Mouse (Mus musculus) heart, embryonic 16.5 days (tissue): ENCODE results near the gene Clip3. TPM values are rescaled to one million over a fixed set of nuclear protein-coding genes. Genes with fewer than 3 reads are reported as not detected.

Experiments
- ATAC-seq: fragments of 200-750 bp; cut with Nextera tagmentation; replicated peaks from 2 replicates; pipeline ENCODE4 v1.8.0; 2017; ENCODE audit warnings: moderate number of reproducible peaks; ENCODE audit not compliant: insufficient read depth, low FRiP score; ENCODE audit errors: extremely low read depth
- H3K27ac ChIP-seq: fragments of 300-500 bp; sonication (generic); 2 replicates; pipeline ENCODE4 v1.5.1; 2014; ENCODE audit warnings: mild to moderate bottlenecking, low read length, control low read depth, moderate library complexity
- H3K27me3 ChIP-seq: fragments of 300-500 bp; sonication (generic); 2 replicates; pipeline ENCODE4 v1.6.1; 2014; ENCODE audit warnings: low read length, mixed read lengths; ENCODE audit not compliant: control insufficient read depth, insufficient read depth
- H3K36me3 ChIP-seq: fragments of 300-500 bp; sonication (generic); 2 replicates; pipeline ENCODE4 v1.6.1; 2014; ENCODE audit not compliant: control insufficient read depth, insufficient read depth
- H3K4me1 ChIP-seq: fragments of 300-500 bp; sonication (generic); 2 replicates; pipeline ENCODE4 v1.6.1; 2014; ENCODE audit warnings: low read length, mixed read lengths; ENCODE audit not compliant: control insufficient read depth, insufficient read depth
- H3K4me2 ChIP-seq: fragments of 300-500 bp; sonication (generic); 2 replicates; pipeline ENCODE4 v1.6.1; 2014; ENCODE audit warnings: low read depth, mild to moderate bottlenecking, control low read depth, low read length
- H3K4me3 ChIP-seq: fragments of 300-500 bp; sonication (generic); 2 replicates; pipeline ENCODE4 v1.5.1; 2014; ENCODE audit warnings: mild to moderate bottlenecking, control low read depth, low read length
- H3K9ac ChIP-seq: fragments of 300-500 bp; sonication (generic); 2 replicates; pipeline ENCODE4 v1.6.1; 2014; ENCODE audit warnings: low read length, control low read depth
- H3K9me3 ChIP-seq: fragments of 300-500 bp; sonication (generic); replicated peaks from 2 replicates; pipeline ENCODE4 v1.6.1; 2016; ENCODE audit warnings: low read length; ENCODE audit not compliant: control insufficient read depth
- WGBS: fragments of 180-500 bp; shearing (Covaris S2); extraction: QIAGEN DNeasy Blood & Tissue Kit; methylation state at CpG from one replicate; pipeline ENCODE4 v1.1.7; 2014; 5-methylcytosine and 5-hydroxymethylcytosine counted together
- polyA plus RNA-seq: library from polyadenylated mRNA; unstranded; fragments of >200 nt; fragmentation: Nextera tagmentation; extraction: Ambion mirVana; gene quantifications from 2 replicates; pipeline ENCODE4 v1.2.1, GENCODE M21; 2015

Gene Clip3
- polyA plus RNA-seq, 1 experiment from 2014 or later = 7.0 TPM

- Histone ChIP-seq H3K27ac (no peak overlapping the region), H3K36me3 (no peaks in the 10 kb centered on the region), H3K27me3 (no peaks in the 10 kb centered on the region), H3K4me2 (peak overlapping the region; percentile 85; the same call in 1 of the 2 replicates), H3K9me3 (no peaks in the 10 kb centered on the region), H3K4me3 (no peak overlapping the region), H3K9ac (no peak overlapping the region), H3K4me1 (peaks cover 14% of the 10 kb centered on the region)
- ATAC-seq = no peak
- WGBS = 49% methylated on average over 2 of the region's 2 CpGs
These were observed 12.6 kb upstream of the Clip3 start for GRCm38 (mm10) chr7:30278911-30279310.

DNA sequence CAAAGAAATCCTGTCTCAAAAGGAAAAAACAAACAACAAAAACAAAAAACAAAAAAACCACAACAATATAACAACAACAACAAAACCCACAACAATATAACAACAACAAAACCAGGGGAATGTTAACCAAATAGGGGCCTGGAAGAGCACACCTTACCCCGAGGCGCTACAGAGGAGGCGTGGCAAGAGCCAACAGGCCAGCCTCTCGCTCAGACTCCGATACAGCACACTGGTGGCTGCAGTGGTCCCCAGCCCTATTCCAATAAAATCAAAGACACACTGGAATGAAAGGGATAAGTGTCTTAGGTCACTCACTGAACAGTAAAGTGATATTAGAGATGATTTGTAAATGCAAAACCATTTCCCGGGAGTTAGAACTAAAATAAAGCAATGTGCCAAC lies 12.0 kb upstream of the Clip3 start:
- WGBS = 0% methylated on average over 6 of the region's 6 CpGs
- no peak for ATAC-seq
- H3K4me3 ChIP-seq = peak overlapping the region; percentile 93
- peak overlapping the region; percentile 77 for H3K9ac ChIP-seq
- H3K27me3 ChIP-seq = no peaks in the 10 kb centered on the region
- H3K36me3 ChIP-seq = no peaks in the 10 kb centered on the region
- peak overlapping the region; percentile 96; the same call in 1 of the 2 replicates for H3K27ac ChIP-seq
- peak overlapping the region; percentile 85 for H3K4me2 ChIP-seq
- H3K9me3 ChIP-seq = no peaks in the 10 kb centered on the region
- peaks cover 14% of the 10 kb centered on the region for H3K4me1 ChIP-seq

DNA sequence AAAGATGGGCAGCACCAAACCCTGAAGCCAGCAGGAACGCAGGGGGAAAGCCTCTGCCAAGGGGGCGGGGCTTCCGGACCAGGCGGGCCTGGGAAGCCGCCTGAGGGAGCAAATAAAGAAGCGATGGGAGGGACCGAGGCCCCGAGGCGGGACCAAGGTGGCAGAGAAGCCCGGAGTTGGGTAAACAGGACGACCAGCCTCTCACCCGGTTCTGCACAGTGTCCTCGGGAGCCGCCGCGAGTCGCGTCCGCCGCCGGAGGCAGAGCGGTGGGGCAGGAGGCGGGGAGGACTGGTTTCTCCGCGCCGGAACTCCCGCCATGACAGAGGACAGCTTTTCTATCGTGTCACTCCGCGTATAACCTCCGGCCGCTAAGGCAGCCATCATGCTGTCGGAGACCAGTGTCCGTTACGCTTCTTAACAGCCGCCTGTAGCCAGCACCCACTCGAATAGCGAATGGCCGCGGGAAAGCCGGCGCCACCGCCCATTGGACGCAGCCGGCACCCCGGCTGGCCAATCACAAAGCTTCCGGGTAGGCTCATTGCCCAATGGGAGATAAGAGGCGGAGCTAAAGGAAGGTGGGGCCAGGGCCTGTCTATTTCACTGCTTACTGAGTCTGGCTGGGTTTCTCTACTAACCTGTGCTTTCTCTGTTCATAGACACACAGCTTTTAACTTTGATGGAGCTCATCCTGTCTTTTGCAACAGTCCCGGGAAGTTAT lies 11.4 kb upstream of the Clip3 start, which contains the start of the genes Thap8 and Wdr62:
TSS of gene Thap8 (plus strand) at position 144 of the 719 bp plus-strand sequence.
TSS of gene Wdr62 (minus strand) at position 469 of the 719 bp plus-strand sequence.
- peaks cover 13% of the 10 kb centered on the region for H3K4me1 ChIP-seq
- under 1% methylated on average over 48 of the region's 49 CpGs for WGBS
- H3K36me3 ChIP-seq = no peaks in the 10 kb centered on the region
- H3K4me3 ChIP-seq = peak within 1 kb of the TSS; percentile 93
- no peaks in the 10 kb centered on the region for H3K9me3 ChIP-seq
- peak within 1 kb of the TSS; percentile 85 for H3K4me2 ChIP-seq
- ATAC-seq = peak; percentile 96
- H3K27ac ChIP-seq = peak within 1 kb of the TSS; percentile 96
- H3K9ac ChIP-seq = peak within 1 kb of the TSS; percentile 77
- H3K27me3 ChIP-seq = no peaks in the 10 kb centered on the region

GRCm38 (mm10) chr7:30280670-30281138 lies 10.8 kb upstream of the Clip3 start:
- H3K4me3 ChIP-seq = peak overlapping the region; percentile 93
- peak overlapping the region; percentile 85 for H3K4me2 ChIP-seq
- H3K4me1 ChIP-seq = peaks cover 12% of the 10 kb centered on the region
- peak; percentile 82 for ATAC-seq
- H3K9me3 ChIP-seq = no peaks in the 10 kb centered on the region
- peak overlapping the region; percentile 53 for H3K9ac ChIP-seq
- WGBS = 2% methylated on average over 20 of the region's 20 CpGs
- H3K36me3 ChIP-seq = no peaks in the 10 kb centered on the region
- H3K27me3 ChIP-seq = no peaks in the 10 kb centered on the region
- peak overlapping the region; percentile 96 for H3K27ac ChIP-seq

DNA sequence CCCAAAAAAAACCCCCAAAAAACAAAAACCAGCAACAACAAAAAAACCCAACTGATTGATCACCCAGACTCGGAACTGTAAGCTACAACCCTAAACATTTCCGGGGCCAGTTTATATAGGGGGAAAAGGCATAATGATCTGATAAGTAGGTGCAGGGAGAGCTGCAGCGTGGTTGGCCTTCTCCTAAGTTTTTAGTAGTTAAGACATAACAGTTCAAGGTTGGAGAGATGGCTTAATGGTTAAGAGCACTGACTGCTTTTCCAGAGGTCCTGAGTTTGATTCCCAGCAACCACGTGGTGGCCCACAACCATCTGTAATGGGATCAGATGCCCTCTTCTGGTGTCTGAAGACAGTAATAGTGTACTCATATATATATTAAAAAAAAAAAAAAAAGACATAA lies 10.0 kb upstream of the Clip3 start:
- Histone ChIP-seq H3K27me3 (no peaks in the 10 kb centered on the region), H3K9me3 (no peaks in the 10 kb centered on the region), H3K4me2 (no peak overlapping the region; the same call in 1 of the 2 replicates), H3K9ac (no peak overlapping the region), H3K4me3 (no peak overlapping the region), H3K27ac (peak overlapping the region; percentile 96; the same call in 1 of the 2 replicates), H3K4me1 (peaks cover 12% of the 10 kb centered on the region), H3K36me3 (no peaks in the 10 kb centered on the region)
- no peak for ATAC-seq
- WGBS = 79% methylated on average over 4 of the region's 4 CpGs

GRCm38 (mm10) chr7:30282740-30283139 lies 8.8 kb upstream of the Clip3 start:
- WGBS = 61% methylated on average over 7 of the region's 7 CpGs
- H3K9me3 ChIP-seq = no peaks in the 10 kb centered on the region
- no peak overlapping the region for H3K4me3 ChIP-seq
- H3K4me2 ChIP-seq = peak overlapping the region; percentile 29; the same call in 1 of the 2 replicates
- peaks cover 12% of the 10 kb centered on the region for H3K4me1 ChIP-seq
- H3K27ac ChIP-seq = 0 out of 2 replicates have a peak overlapping the region, but pooled peaks have one; percentile 1
- no peaks in the 10 kb centered on the region for H3K36me3 ChIP-seq
- ATAC-seq = no peak
- H3K27me3 ChIP-seq = no peaks in the 10 kb centered on the region
- H3K9ac ChIP-seq = no peak overlapping the region

GRCm38 (mm10) chr7:30286701-30287410 lies 4.7 kb upstream of the Clip3 start:
- Histone ChIP-seq H3K9ac (no peak overlapping the region), H3K9me3 (no peaks in the 10 kb centered on the region), H3K4me1 (peaks cover 5% of the 10 kb centered on the region; the same call in 1 of the 2 replicates), H3K4me2 (no peak overlapping the region), H3K27ac (no peak overlapping the region), H3K4me3 (no peak overlapping the region), H3K36me3 (no peaks in the 10 kb centered on the region), H3K27me3 (no peaks in the 10 kb centered on the region)
- 51% methylated on average over 8 of the region's 8 CpGs for WGBS
- no peak for ATAC-seq

- Histone ChIP-seq H3K4me2 (no peak overlapping the region), H3K4me1 (0 out of 2 replicates have a peak, but pooled peaks cover 2% of the 10 kb centered on the region), H3K9me3 (no peaks in the 10 kb centered on the region), H3K27me3 (no peaks in the 10 kb centered on the region), H3K36me3 (no peaks in the 10 kb centered on the region), H3K27ac (no peak overlapping the region), H3K4me3 (no peak overlapping the region), H3K9ac (no peak overlapping the region)
- no peak for ATAC-seq
- 55% methylated on average over 6 of the region's 6 CpGs for WGBS
These were observed 3.5 kb upstream of the Clip3 start for GRCm38 (mm10) chr7:30288046-30288445.
